Mouse (Mus musculus): ENCODE data around the gene Krt83. TPM values are rescaled to one million over a fixed set of nuclear protein-coding genes. Genes with fewer than 3 reads are reported as not detected.

Gene Krt83
- polyA plus RNA-seq, 1 experiment from 2014 or later, result not detected

DNA sequence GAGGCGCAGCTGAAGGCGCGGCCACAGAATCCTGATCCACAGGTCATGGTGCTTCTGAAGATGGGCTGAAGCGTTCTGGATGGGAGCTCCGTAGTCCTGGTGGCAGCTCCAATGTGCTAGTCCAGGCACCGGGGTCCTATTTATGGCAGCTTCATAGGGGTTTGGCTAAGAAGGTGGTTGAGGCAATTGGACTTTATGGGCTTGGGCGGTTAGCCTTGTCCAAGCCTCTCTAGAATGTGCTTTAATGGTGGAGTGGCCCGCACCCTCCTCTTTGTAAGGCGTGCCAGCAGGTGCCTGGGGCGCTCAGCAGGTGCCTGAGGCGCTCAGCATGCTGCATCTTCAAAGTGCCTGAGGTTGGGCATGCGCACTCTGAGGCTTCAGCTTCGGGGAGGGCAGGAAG is 27.7 kb downstream of the Krt83 start, which contains the start of gene Krt81:
Krt81 (minus strand) TSS at position 101 of the 400 bp plus-strand sequence.
- no peak for ATAC-seq (ENCODE audit: insufficient number of reproducible peaks, insufficient read depth, low FRiP score, low TSS enrichment)
- 82% methylated on average over 13 of the region's 13 CpGs for WGBS
- Histone ChIP-seq H3K27ac (no peak within 1 kb of the TSS), H3K36me3 (no peaks in the 10 kb centered on the region), H3K4me3 (no peak within 1 kb of the TSS), H3K4me2 (replicated peaks) (no peak within 1 kb of the TSS), H3K4me1 (no peaks in the 10 kb centered on the region), H3K27me3 (no peaks in the 10 kb centered on the region), H3K9me3 (no peaks in the 10 kb centered on the region), H3K9ac (no peak within 1 kb of the TSS)

DNA sequence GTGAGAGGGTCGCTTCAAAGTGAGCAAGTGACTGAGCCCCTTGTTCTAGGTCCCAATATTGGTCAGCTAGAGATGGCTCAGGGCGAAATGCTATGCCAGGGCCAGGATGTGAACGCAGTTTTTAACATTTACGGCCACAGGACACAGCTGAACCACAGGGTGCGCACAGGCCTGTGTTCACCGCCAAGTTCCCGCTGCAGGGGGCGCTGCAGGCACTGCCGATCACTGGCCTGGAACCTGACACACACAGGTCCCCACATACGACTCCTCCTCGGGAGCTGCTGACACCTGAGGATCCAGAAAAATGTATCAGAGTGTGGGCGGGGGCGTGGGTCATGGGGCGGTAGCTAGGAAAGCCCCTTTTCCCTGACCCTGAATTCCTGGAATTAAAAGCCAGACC is 32.0 kb downstream of the Krt83 start:
- H3K4me3 ChIP-seq, result no peak overlapping the region
- no peaks in the 10 kb centered on the region for H3K9me3 ChIP-seq
- no peaks in the 10 kb centered on the region for H3K36me3 ChIP-seq
- no peak overlapping the region for H3K4me2 ChIP-seq (replicated peaks)
- H3K9ac ChIP-seq, result no peak overlapping the region
- no peak overlapping the region for H3K27ac ChIP-seq
- ATAC-seq (ENCODE audit: insufficient number of reproducible peaks, insufficient read depth, low FRiP score, low TSS enrichment), result no peak
- H3K27me3 ChIP-seq, result no peaks in the 10 kb centered on the region
- WGBS, result 74% methylated on average over 14 of the region's 14 CpGs
- no peaks in the 10 kb centered on the region for H3K4me1 ChIP-seq

DNA sequence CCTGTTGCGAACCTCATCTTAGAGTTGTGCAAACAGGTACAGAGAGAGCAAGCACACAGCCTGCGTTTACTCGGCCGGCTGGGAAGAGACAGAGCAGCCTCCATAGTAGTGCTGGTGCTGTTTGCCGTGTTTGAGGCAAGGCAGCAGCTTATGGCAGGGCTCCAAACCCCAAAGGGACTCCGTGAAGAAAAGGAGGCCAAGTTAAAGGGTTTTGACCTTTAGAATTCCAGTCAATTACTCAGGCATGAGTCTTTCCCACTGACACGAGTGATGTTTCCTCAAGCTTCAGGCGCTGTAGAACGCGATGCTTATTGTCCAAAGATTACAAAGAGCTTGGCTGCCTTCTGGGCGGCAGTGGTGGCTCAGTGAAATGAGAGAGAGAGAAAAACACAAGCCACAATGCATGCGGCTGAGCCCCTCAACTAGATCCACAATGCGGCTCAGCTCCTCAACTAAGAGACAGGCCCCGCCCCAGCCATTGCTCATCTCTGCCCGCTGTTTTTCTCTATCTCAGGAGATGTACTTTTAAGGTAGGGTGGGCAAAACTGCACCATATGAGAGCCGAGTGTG is 32.9 kb downstream of the Krt83 start:
- no peak overlapping the region for H3K4me2 ChIP-seq (replicated peaks)
- H3K36me3 ChIP-seq, result no peaks in the 10 kb centered on the region
- no peak overlapping the region for H3K27ac ChIP-seq
- no peak for ATAC-seq (ENCODE audit: insufficient number of reproducible peaks, insufficient read depth, low FRiP score, low TSS enrichment)
- no peak overlapping the region for H3K4me3 ChIP-seq
- WGBS, result 57% methylated on average over 16 of the region's 16 CpGs
- H3K9me3 ChIP-seq, result no peaks in the 10 kb centered on the region
- H3K27me3 ChIP-seq, result no peaks in the 10 kb centered on the region
- no peak overlapping the region for H3K9ac ChIP-seq
- H3K4me1 ChIP-seq, result no peaks in the 10 kb centered on the region

DNA sequence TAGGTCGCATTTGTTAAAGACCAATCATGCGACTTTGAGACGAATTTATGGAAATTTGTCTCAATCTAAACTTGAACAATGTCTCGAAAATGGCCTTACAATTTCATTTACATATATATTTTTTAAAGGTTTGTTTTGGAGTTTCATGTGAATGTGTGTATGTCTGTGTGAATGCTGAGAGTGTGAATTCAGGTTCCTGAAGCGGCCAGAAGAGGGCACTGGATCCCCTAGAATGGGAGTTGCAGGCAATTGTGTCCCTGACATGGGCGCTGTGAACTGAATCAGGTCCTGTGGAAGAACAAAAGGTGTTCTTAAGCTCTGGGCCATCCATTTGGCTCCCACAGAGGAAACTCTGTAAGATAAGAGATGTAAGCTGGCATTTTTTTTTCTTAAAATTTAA is 35.4 kb downstream of the Krt83 start:
- Histone ChIP-seq H3K27ac (no peak overlapping the region), H3K9ac (no peak overlapping the region), H3K36me3 (no peaks in the 10 kb centered on the region), H3K4me3 (no peak overlapping the region), H3K27me3 (no peaks in the 10 kb centered on the region), H3K9me3 (no peaks in the 10 kb centered on the region), H3K4me2 (replicated peaks) (no peak overlapping the region), H3K4me1 (no peaks in the 10 kb centered on the region)
- no peak for ATAC-seq (ENCODE audit: insufficient number of reproducible peaks, insufficient read depth, low FRiP score, low TSS enrichment)
- WGBS, result 85% methylated on average over 6 of the region's 6 CpGs

DNA sequence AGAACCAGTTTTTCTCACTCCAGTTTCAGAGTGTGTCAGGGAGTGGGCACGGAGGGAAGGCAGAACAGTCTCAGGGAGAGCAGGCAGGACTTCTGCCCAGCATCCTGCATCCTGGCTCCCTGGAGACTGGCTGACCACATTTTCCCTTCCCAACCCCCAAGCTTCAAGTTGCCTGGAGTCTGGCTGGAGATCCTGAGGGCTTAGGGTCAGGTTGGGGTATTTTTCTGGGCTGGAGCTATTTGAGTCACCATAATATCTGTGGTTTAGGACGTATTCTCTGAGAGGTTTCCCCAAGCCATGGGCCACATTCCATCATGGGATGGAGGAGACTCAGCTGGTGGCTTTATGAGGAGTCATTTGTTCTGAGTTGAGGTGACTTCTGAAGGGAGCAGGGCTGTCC is 36.0 kb downstream of the Krt83 start:
- Histone ChIP-seq H3K9ac (no peak overlapping the region), H3K4me2 (replicated peaks) (no peak overlapping the region), H3K9me3 (no peaks in the 10 kb centered on the region), H3K27me3 (no peaks in the 10 kb centered on the region), H3K4me1 (no peaks in the 10 kb centered on the region), H3K4me3 (no peak overlapping the region), H3K36me3 (no peaks in the 10 kb centered on the region), H3K27ac (no peak overlapping the region)
- 75% methylated on average over 2 of the region's 2 CpGs for WGBS
- no peak for ATAC-seq (ENCODE audit: insufficient number of reproducible peaks, insufficient read depth, low FRiP score, low TSS enrichment)

DNA sequence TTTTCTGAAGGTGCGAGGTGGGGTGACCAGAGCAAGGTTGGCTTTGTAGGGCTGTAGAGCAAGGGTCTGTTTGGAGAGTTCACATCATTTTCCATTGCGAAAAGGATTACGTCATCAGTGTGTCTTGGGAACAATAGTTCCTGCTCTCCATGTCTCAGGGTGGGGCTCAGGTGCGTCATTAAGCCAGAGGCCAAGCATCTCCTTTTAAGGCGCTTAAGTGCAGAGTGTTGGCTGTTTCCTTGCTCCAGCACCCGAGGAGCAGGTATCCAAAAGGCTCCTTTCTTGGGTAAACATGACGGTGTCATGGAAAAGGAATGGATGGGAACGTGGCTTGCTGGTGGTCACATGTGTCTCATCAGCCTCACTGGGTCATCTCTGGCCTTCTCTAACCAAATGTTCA is 36.5 kb downstream of the Krt83 start:
- H3K9me3 ChIP-seq, result no peaks in the 10 kb centered on the region
- no peak overlapping the region for H3K27ac ChIP-seq
- no peak overlapping the region for H3K9ac ChIP-seq
- H3K4me1 ChIP-seq, result no peaks in the 10 kb centered on the region
- no peaks in the 10 kb centered on the region for H3K36me3 ChIP-seq
- H3K27me3 ChIP-seq, result no peaks in the 10 kb centered on the region
- 83% methylated on average over 8 of the region's 8 CpGs for WGBS
- no peak for ATAC-seq (ENCODE audit: insufficient number of reproducible peaks, insufficient read depth, low FRiP score, low TSS enrichment)
- no peak overlapping the region for H3K4me3 ChIP-seq
- no peak overlapping the region for H3K4me2 ChIP-seq (replicated peaks)

DNA sequence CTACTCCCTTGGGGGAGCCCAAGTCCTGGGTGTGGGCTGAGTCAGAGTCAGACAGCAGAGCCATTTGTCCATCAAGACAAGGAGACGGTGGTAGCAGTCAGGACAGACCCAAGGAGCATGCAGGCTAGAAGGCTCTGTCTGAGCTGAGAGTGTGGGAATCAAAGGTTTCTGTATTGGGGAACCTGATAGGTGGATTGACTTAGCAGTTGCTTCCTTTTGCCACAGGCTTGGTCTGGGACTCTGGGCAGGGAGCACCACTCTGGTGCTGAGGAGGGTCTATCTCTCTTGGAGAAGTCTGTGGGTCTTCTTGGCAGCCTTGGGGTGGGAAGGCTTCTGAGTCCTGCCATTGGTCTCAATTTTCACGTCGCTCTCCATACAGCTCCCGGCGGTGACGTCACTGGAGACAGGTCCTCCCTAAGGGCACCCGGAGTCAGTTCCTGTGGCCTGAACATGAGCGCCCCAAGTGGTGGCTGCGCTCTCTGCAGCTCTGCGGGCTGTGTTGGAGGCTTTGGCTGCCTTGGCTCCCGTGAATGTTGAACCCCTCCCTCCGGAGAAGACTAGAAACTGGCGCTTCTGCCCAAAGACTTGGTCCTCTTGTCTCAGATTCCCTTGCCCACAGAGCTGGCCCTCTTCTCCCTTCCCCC is 38.1 kb downstream of the Krt83 start:
- no peak overlapping the region for H3K4me2 ChIP-seq (replicated peaks)
- 7% methylated on average over 13 of the region's 13 CpGs for WGBS
- H3K27me3 ChIP-seq, result no peaks in the 10 kb centered on the region
- no peaks in the 10 kb centered on the region for H3K36me3 ChIP-seq
- H3K9ac ChIP-seq, result no peak overlapping the region
- H3K4me3 ChIP-seq, result no peak overlapping the region
- no peaks in the 10 kb centered on the region for H3K9me3 ChIP-seq
- H3K4me1 ChIP-seq, result no peaks in the 10 kb centered on the region
- ATAC-seq (ENCODE audit: insufficient number of reproducible peaks, insufficient read depth, low FRiP score, low TSS enrichment), result no peak
- no peak overlapping the region for H3K27ac ChIP-seq

DNA sequence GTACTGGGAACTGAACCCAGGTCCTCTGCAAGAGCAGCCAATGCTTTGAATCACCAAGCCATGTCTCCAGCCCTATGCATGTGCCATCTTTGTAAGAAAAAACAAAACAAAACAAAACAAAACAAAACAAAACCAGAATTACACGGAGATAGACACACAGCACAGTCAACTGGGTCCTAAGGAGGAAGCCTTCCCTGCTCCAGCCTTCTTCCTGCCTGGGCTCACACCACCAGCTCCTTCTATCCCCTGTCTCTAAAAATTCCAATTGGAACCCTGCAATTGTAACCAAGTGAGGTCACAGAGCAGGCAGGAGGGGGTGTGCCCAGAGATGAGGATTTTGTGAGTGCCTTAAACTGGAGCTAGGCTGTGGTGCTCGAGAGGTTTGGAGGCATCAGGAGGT is 43.9 kb downstream of the Krt83 start, which contains the start of gene Krt88:
Krt88 (plus strand) TSS at position 301 of the 400 bp plus-strand sequence.
- Histone ChIP-seq H3K4me3 (no peak within 1 kb of the TSS), H3K27ac (no peak within 1 kb of the TSS), H3K9ac (no peak within 1 kb of the TSS), H3K9me3 (no peaks in the 10 kb centered on the region), H3K4me1 (no peaks in the 10 kb centered on the region), H3K27me3 (no peaks in the 10 kb centered on the region; the same call in 1 of the 2 replicates), H3K36me3 (no peaks in the 10 kb centered on the region), H3K4me2 (replicated peaks) (no peak within 1 kb of the TSS)
- WGBS, result 61% methylated on average over 2 of the region's 2 CpGs
- ATAC-seq (ENCODE audit: insufficient number of reproducible peaks, insufficient read depth, low FRiP score, low TSS enrichment), result no peak

DNA sequence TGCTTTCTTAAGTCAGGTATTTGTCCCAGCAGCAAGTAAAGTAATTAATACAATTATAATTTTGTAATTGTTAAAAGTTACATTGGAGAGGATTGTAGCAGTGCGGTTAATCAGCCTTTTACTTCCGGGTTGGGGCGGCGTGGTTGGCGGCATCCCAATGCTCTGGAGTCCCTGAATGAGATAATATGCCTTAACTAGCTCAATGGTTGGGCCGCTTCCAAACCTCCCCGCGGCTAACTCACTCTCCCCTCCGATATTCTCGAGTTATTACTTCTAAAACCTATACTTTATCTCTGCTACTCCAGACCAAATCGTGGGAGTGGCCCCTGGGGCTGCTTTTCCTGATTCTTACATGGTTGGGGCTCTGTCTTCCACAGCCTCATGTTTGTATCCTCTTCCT is 44.7 kb downstream of the Krt83 start:
- Histone ChIP-seq H3K4me3 (no peak overlapping the region), H3K27ac (no peak overlapping the region), H3K27me3 (no peaks in the 10 kb centered on the region; the same call in 1 of the 2 replicates), H3K36me3 (no peaks in the 10 kb centered on the region), H3K4me2 (replicated peaks) (no peak overlapping the region), H3K9me3 (no peaks in the 10 kb centered on the region), H3K9ac (no peak overlapping the region), H3K4me1 (no peaks in the 10 kb centered on the region)
- no peak for ATAC-seq (ENCODE audit: insufficient number of reproducible peaks, insufficient read depth, low FRiP score, low TSS enrichment)
- 75% methylated on average over 11 of the region's 11 CpGs for WGBS

DNA sequence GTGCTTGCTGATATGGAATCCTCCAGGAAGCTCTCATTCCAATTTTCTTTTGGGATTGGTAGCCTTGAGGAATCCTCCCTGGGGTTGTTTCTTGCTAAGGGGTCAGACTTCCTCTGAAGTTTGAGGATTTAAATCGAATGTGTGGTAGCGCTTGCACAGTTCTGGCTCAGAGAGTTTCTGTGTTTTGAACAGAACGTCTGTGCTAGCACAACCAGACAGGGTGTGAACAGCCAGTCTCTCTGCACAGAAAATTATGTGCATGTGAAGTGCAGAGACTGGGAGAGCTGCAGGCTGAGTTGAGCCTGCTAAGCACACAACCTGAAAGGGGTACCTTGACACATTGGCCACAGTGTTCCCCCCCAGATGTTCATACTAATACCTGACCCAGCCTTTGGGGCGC is 50.5 kb downstream of the Krt83 start:
- no peak overlapping the region for H3K4me2 ChIP-seq (replicated peaks)
- H3K4me1 ChIP-seq, result peaks cover 6% of the 10 kb centered on the region
- no peak overlapping the region for H3K27ac ChIP-seq
- no peaks in the 10 kb centered on the region for H3K9me3 ChIP-seq
- no peak overlapping the region for H3K4me3 ChIP-seq
- no peaks in the 10 kb centered on the region for H3K36me3 ChIP-seq
- no peak for ATAC-seq (ENCODE audit: insufficient number of reproducible peaks, insufficient read depth, low FRiP score, low TSS enrichment)
- no peak overlapping the region for H3K9ac ChIP-seq
- H3K27me3 ChIP-seq, result peaks cover 46% of the 10 kb centered on the region
- 66% methylated on average over 4 of the region's 4 CpGs for WGBS

DNA sequence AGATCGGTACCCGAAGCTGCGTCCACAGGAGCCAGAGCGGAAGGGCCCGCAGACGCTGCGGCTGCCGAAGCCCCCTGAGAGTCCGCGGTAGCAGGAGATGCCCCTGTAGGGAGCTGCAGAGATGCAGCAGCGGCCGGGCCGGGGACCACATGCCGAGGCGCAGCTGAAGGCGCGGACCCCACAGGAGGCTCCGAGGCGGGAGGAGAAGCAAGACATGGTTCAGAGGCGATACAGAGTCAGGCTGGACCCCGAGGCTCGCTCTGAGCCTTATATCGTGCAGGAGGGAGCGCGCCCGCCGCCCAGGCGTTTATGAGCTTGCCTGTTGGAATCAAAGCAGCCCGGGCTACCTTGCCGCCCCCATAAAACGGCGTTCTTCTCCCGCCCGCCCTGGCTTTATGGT is 52.8 kb downstream of the Krt83 start, which contains the start of gene Krt87:
Krt87 (minus strand) TSS at position 250 of the 400 bp plus-strand sequence.
- Histone ChIP-seq H3K9ac (peak within 1 kb of the TSS; percentile 9; the same call in 1 of the 2 replicates), H3K36me3 (no peaks in the 10 kb centered on the region), H3K27ac (no peak within 1 kb of the TSS), H3K27me3 (peaks cover 46% of the 10 kb centered on the region), H3K4me2 (replicated peaks) (peak within 1 kb of the TSS; percentile 57), H3K4me3 (peak within 1 kb of the TSS; percentile 30), H3K9me3 (no peaks in the 10 kb centered on the region), H3K4me1 (peaks cover 6% of the 10 kb centered on the region)
- no peak for ATAC-seq (ENCODE audit: insufficient number of reproducible peaks, insufficient read depth, low FRiP score, low TSS enrichment)
- 4% methylated on average over 34 of the region's 34 CpGs for WGBS

DNA sequence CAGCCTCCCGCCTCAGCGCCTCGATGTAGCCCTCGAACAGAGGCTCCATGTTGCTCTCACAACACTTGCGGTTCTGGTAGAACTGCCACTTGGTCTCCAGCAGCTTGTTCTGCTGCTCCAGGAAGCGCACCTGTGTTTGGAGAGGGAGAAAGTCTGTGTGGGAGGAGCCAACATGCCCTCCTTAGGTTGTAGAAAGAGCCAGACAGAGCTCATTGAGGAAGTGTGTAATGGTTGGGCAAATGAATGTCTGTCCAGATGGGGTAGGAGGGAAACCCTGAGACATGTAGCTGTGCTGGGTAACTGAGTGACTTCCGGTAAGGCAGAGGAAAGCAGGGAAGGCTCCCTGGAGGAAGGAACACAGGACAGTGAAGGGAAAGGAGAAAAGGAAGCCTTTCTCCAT is 54.7 kb downstream of the Krt83 start:
- Histone ChIP-seq H3K36me3 (no peaks in the 10 kb centered on the region), H3K27me3 (peaks cover 46% of the 10 kb centered on the region), H3K27ac (no peak overlapping the region), H3K9me3 (no peaks in the 10 kb centered on the region), H3K4me3 (no peak overlapping the region), H3K9ac (no peak overlapping the region), H3K4me2 (replicated peaks) (no peak overlapping the region), H3K4me1 (peaks cover 6% of the 10 kb centered on the region)
- 87% methylated on average over 7 of the region's 7 CpGs for WGBS
- no peak for ATAC-seq (ENCODE audit: insufficient number of reproducible peaks, insufficient read depth, low FRiP score, low TSS enrichment)

All from embryonic facial prominence, embryonic 12.5 days (tissue).